Mouse (Mus musculus): ENCODE data around the gene Plbd1. TPM values are rescaled to one million over a fixed set of nuclear protein-coding genes. Genes with fewer than 3 reads are reported as not detected.

Gene Plbd1
- polyA plus RNA-seq, 1 experiment: 70.1 TPM

- 96% methylated on average over 5 of the region's 5 CpGs for WGBS
- TF ChIP-seq CTCF (IDR thresholded peaks at IDR 0.05; ENCODE audit: control insufficient read depth, insufficient read depth, low read length): no peak
- no peak for TF ChIP-seq POLR2A (IDR thresholded peaks at IDR 0.05; ENCODE audit: borderline replicate concordance, control insufficient read depth, low read depth, low read length)
- no peaks in the 10 kb centered on the region; the same call in 1 of the 2 replicates for H3K4me1 ChIP-seq (ENCODE audit: control insufficient read depth, insufficient read depth, low read length)
- H3K4me3 ChIP-seq (replicated peaks; ENCODE audit: control insufficient read depth, low read depth, low read length): no peak overlapping the region
- H3K27ac ChIP-seq (ENCODE audit: control insufficient read depth, insufficient read depth, low read depth, low read length, poor library complexity): no peak overlapping the region
Measured at GRCm38 (mm10) chr6:136566002-136566401, 95.7 kb downstream of the Plbd1 start.

Other genes with a start within 250 kb of the Plbd1 start
- not detected in 2 replicates for gene E330021D16Rik, start 246.4 kb downstream of the Plbd1 start, polyA plus RNA-seq (2011; ENCODE audit: insufficient read depth, insufficient read length, low replicate concordance, missing spikeins)
- 39.2 and 53.1 TPM in 2 replicates for gene Atf7ip, start 155.8 kb downstream of the Plbd1 start, polyA plus RNA-seq (2011; ENCODE audit: insufficient read depth, insufficient read length, low replicate concordance, missing spikeins)
- not detected in 2 replicates for gene Gucy2c, start 119.8 kb upstream of the Plbd1 start, polyA plus RNA-seq (2011; ENCODE audit: insufficient read depth, insufficient read length, low replicate concordance, missing spikeins)
- gene Hist4h4, start 142.5 kb upstream of the Plbd1 start, polyA plus RNA-seq (2011; ENCODE audit: insufficient read depth, insufficient read length, low replicate concordance, missing spikeins): 7.2 and 8.0 TPM in 2 replicates
- 65.5 and 78.9 TPM in 2 replicates for gene H2afj, start 146.3 kb upstream of the Plbd1 start, polyA plus RNA-seq (2011; ENCODE audit: insufficient read depth, insufficient read length, low replicate concordance, missing spikeins)
- not detected in 2 replicates for gene BC049715, start 165.7 kb upstream of the Plbd1 start, polyA plus RNA-seq (2011; ENCODE audit: insufficient read depth, insufficient read length, low replicate concordance, missing spikeins)
- gene Wbp11, start 166.3 kb upstream of the Plbd1 start, polyA plus RNA-seq (2011; ENCODE audit: insufficient read depth, insufficient read length, low replicate concordance, missing spikeins): 38.3 and 48.2 TPM in 2 replicates
- gene Smco3, start 173.5 kb upstream of the Plbd1 start, polyA plus RNA-seq (2011; ENCODE audit: insufficient read depth, insufficient read length, low replicate concordance, missing spikeins): 0.95 and 1.9 TPM in 2 replicates
- 18.5 and 20.6 TPM in 2 replicates for gene Art4, start 195.8 kb upstream of the Plbd1 start, polyA plus RNA-seq (2011; ENCODE audit: insufficient read depth, insufficient read length, low replicate concordance, missing spikeins)
- gene Mgp, start 213.9 kb upstream of the Plbd1 start, polyA plus RNA-seq (2011; ENCODE audit: insufficient read depth, insufficient read length, low replicate concordance, missing spikeins): 43.9 and 117 TPM in 2 replicates